Mouse (Mus musculus) embryonic facial prominence, embryonic 14.5 days (tissue): ENCODE measurements around the gene Tjp3. TPM values are rescaled to one million over a fixed set of nuclear protein-coding genes. Genes with fewer than 3 reads are reported as not detected.

ENCODE experiments used
- ATAC-seq: fragments of 200-750 bp; cut with Nextera tagmentation; 2 replicates; pipeline ENCODE4 v1.8.0; 2017; ENCODE audit warnings: low read depth, moderate number of reproducible peaks, moderate TSS enrichment
- DNase-seq: peaks from one replicate; pipeline ENCODE4 v3.0.0-alpha.2; 2015; ENCODE audit warnings: low spot score
- H3K27ac ChIP-seq: fragments of 300-500 bp; sonication (generic); replicated peaks from 2 replicates; pipeline ENCODE4 v1.5.1; 2014; ENCODE audit warnings: low read depth, mild to moderate bottlenecking, low read length, moderate library complexity
- H3K27me3 ChIP-seq: fragments of 300-500 bp; sonication (generic); replicated peaks from 2 replicates; pipeline ENCODE4 v1.6.1; 2014; ENCODE audit warnings: low read length; ENCODE audit not compliant: control insufficient read depth, insufficient read depth
- H3K36me3 ChIP-seq: fragments of 300-500 bp; sonication (generic); 2 replicates; pipeline ENCODE4 v1.6.1; 2014; ENCODE audit warnings: low read length, mixed read lengths; ENCODE audit not compliant: control insufficient read depth, insufficient read depth
- H3K4me1 ChIP-seq: fragments of 300-500 bp; sonication (generic); 2 replicates; pipeline ENCODE4 v1.6.1; 2014; ENCODE audit warnings: antibody characterized with exemption, low read length; ENCODE audit not compliant: control insufficient read depth, insufficient read depth
- H3K4me2 ChIP-seq: fragments of 300-500 bp; sonication (generic); 2 replicates; pipeline ENCODE4 v1.6.1; 2014; ENCODE audit warnings: low read depth, mild to moderate bottlenecking, low read length, moderate library complexity, mixed read lengths
- H3K4me3 ChIP-seq: fragments of 300-500 bp; sonication (generic); 2 replicates; pipeline ENCODE4 v1.5.1; 2014; ENCODE audit warnings: low read depth, mild to moderate bottlenecking, low read length
- H3K9ac ChIP-seq: fragments of 300-500 bp; sonication (generic); 2 replicates; pipeline ENCODE4 v1.6.1; 2014; ENCODE audit warnings: low read depth, mild to moderate bottlenecking, low read length, moderate library complexity, mixed read lengths
- H3K9me3 ChIP-seq: fragments of 300-500 bp; sonication (generic); 2 replicates; pipeline ENCODE4 v1.6.1; 2016; ENCODE audit warnings: low read length; ENCODE audit not compliant: control insufficient read depth
- WGBS: fragments of 180-500 bp; shearing (Covaris S2); extraction: QIAGEN DNeasy Blood & Tissue Kit; methylation state at CpG from one replicate; pipeline ENCODE4 v1.1.7; 2014; 5-methylcytosine and 5-hydroxymethylcytosine counted together
- polyA plus RNA-seq: library from polyadenylated mRNA; unstranded; fragments of >200 nt; fragmentation: Nextera tagmentation; extraction: Ambion mirVana; gene quantifications from 2 replicates; pipeline ENCODE4 v1.2.1, GENCODE M21; 2014

Gene Tjp3
- polyA plus RNA-seq, 1 experiment from 2014 or later: 9.9 TPM

- peaks cover 4% of the 10 kb centered on the region; the same call in 1 of the 2 replicates for H3K9me3 ChIP-seq
- peak overlapping the region; percentile 74 for H3K4me2 ChIP-seq
- H3K4me3 ChIP-seq: peak overlapping the region; percentile 71
- ATAC-seq (no peak), DNase-seq (no peak)
- H3K27ac ChIP-seq: no peak overlapping the region
- 89% methylated on average over 7 of the region's 8 CpGs for WGBS
- H3K9ac ChIP-seq: peak overlapping the region; percentile 50
- peaks cover under 1% of the 10 kb centered on the region; the same call in 1 of the 2 replicates for H3K27me3 ChIP-seq
- H3K36me3 ChIP-seq: peaks cover 36% of the 10 kb centered on the region
- H3K4me1 ChIP-seq: peaks cover 6% of the 10 kb centered on the region; the same call in 1 of the 2 replicates
Measured at GRCm38 (mm10) chr10:81265540-81265939, 25.8 kb downstream of the Tjp3 start.

- ATAC-seq (no peak), DNase-seq (no peak)
- Histone ChIP-seq H3K4me1 (no peaks in the 10 kb centered on the region), H3K4me2 (no peak overlapping the region), H3K36me3 (peaks cover 30% of the 10 kb centered on the region), H3K9me3 (peaks cover 6% of the 10 kb centered on the region; the same call in 1 of the 2 replicates), H3K9ac (no peak overlapping the region), H3K27me3 (peaks cover 43% of the 10 kb centered on the region), H3K4me3 (no peak overlapping the region), H3K27ac (no peak overlapping the region)
- 93% methylated on average over 4 of the region's 4 CpGs for WGBS
Measured at GRCm38 (mm10) chr10:81261025-81261424, 30.4 kb downstream of the Tjp3 start.

- 44% methylated on average over 16 of the region's 21 CpGs for WGBS
- peaks cover 50% of the 10 kb centered on the region for H3K27me3 ChIP-seq
- peak; percentile 9; the same call in 1 of the 2 replicates for ATAC-seq
Measured at GRCm38 (mm10) chr10:81259225-81259884, 32.0 kb downstream of the Tjp3 start.

GRCm38 (mm10) chr10:81257158-81258039 lies 34.0 kb downstream of the Tjp3 start:
- Histone ChIP-seq H3K4me1 (peaks cover 5% of the 10 kb centered on the region; the same call in 1 of the 2 replicates), H3K9ac (peak overlapping the region; percentile 60), H3K27ac (no peak overlapping the region), H3K9me3 (peaks cover 6% of the 10 kb centered on the region; the same call in 1 of the 2 replicates), H3K4me3 (peak overlapping the region; percentile 43), H3K4me2 (peak overlapping the region; percentile 83), H3K27me3 (peaks cover 69% of the 10 kb centered on the region), H3K36me3 (0 out of 2 replicates have a peak, but pooled peaks cover 4% of the 10 kb centered on the region)
- ATAC-seq (no peak), DNase-seq (no peak)
- WGBS: 2% methylated on average over 56 of the region's 62 CpGs

More at GRCm38 (mm10) chr10:81259225-81259884, 32.0 kb downstream of the Tjp3 start:
- Histone ChIP-seq H3K36me3 (peaks cover 23% of the 10 kb centered on the region), H3K4me3 (no peak overlapping the region), H3K27ac (no peak overlapping the region), H3K9me3 (peaks cover 6% of the 10 kb centered on the region; the same call in 1 of the 2 replicates), H3K4me1 (no peaks in the 10 kb centered on the region), H3K4me2 (no peak overlapping the region), H3K9ac (no peak overlapping the region)
- DNase-seq: no peak

GRCm38 (mm10) chr10:81254886-81255285 lies 36.5 kb downstream of the Tjp3 start:
- Histone ChIP-seq H3K27ac (no peak overlapping the region), H3K9ac (no peak overlapping the region), H3K4me3 (no peak overlapping the region), H3K4me1 (peaks cover 5% of the 10 kb centered on the region; the same call in 1 of the 2 replicates), H3K9me3 (no peaks in the 10 kb centered on the region), H3K27me3 (peaks cover 80% of the 10 kb centered on the region), H3K36me3 (0 out of 2 replicates have a peak, but pooled peaks cover 6% of the 10 kb centered on the region), H3K4me2 (no peak overlapping the region)
- 33% methylated on average over 1 of the region's 1 CpGs for WGBS
- DNase-seq (no peak), ATAC-seq (no peak)

DNA sequence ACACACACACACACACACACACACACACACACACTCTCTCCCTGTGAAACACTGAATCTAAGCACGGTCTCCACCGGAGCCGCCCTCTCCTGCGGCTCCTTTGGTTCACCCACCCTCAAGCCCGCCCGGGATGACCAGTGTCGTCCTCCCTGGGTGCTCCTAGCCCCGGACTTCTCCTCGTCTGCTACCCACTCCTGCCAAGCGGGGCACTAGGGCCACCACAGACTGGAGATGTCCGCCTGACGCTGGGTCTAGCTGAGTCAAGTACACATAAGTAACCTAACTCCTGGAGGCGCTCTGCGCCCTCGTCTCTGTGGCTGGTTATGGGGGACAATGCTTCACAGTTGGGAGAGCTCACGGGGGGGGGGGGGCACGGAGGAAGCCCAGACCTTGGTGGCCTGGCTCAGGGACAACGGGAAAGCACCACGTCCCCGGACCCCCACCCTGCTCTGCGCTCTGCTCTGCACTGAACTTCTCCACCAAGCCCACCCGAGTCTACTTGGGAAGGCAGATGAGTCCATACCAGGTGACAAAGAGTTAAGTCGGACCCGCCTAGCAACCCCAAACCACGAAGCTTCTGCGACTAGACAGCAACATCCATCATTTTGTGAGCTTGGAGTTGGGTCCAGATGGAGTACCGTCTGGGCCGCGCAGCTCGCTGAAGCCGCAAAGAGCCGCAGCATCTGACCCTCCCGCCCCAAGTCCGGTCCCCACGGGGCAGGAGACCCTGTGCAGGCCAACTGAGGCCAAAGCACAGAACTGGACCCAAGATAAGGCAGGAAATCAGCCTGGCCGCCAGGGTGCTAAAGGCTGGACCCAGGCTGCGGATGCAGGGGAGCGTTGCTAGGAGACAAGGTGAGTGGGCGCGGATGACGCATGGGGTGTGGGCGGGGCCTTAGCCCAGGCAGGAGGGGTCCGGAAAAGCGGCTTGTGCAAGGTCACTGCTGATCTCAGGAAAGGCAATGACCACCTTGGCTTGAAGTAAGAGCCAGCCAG lies 38.7 kb downstream of the Tjp3 start, which contains the start of gene Matk:
Gene Matk (plus strand): TSS at position 512 of the 996 bp plus-strand sequence.
- Histone ChIP-seq H3K27me3 (peaks cover 58% of the 10 kb centered on the region), H3K4me1 (peaks cover 5% of the 10 kb centered on the region; the same call in 1 of the 2 replicates), H3K4me3 (peak within 1 kb of the TSS; percentile 20; the same call in 1 of the 2 replicates), H3K36me3 (0 out of 2 replicates have a peak, but pooled peaks cover 6% of the 10 kb centered on the region), H3K9ac (peak within 1 kb of the TSS; percentile 26; the same call in 1 of the 2 replicates), H3K9me3 (no peaks in the 10 kb centered on the region), H3K27ac (no peak within 1 kb of the TSS), H3K4me2 (peak within 1 kb of the TSS; percentile 42)
- DNase-seq (peak; percentile 57), ATAC-seq (peak; percentile 54)
- WGBS: 8% methylated on average over 39 of the region's 44 CpGs

DNA sequence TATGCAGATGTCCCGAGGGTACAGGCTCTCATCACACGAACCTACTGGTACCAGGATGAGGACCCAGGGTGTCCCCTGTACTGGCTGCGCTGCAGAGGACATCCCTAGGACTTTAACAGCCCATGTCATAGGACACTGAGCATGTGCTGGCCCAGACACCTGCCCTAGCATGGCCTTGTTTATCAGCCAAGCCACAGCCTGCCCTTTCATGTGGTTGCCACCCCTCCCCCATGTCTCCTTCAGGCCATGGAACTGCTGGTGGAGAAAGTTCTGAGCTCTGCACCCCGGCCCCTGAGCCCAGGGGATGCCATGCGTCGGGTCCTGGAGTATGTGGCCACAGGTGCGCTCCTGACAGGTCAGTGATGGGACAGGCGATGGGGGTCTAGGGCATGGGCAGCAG lies 41.9 kb downstream of the Tjp3 start:
- peaks cover 36% of the 10 kb centered on the region for H3K27me3 ChIP-seq

More for the DNA sequence above, 41.9 kb downstream of the Tjp3 start:
- Histone ChIP-seq H3K9ac (no peak overlapping the region), H3K4me2 (no peak overlapping the region), H3K36me3 (0 out of 2 replicates have a peak, but pooled peaks cover 6% of the 10 kb centered on the region), H3K9me3 (no peaks in the 10 kb centered on the region), H3K27ac (no peak overlapping the region), H3K4me3 (no peak overlapping the region), H3K4me1 (peaks cover 5% of the 10 kb centered on the region; the same call in 1 of the 2 replicates)
- ATAC-seq (no peak), DNase-seq (no peak)
- WGBS: 87% methylated on average over 8 of the region's 8 CpGs
